Mouse (Mus musculus) large intestine, adult 2 months (tissue): ENCODE measurements at regions not wholly inside any gene's neighbourhood (a gene's known extent, or its start where the extent isn't known, plus 50 kb on each side); places are given as distances from the start of the nearest gene placed in this dataset.

Experiments
- DNase-seq: peaks from one replicate; pipeline ENCODE4 v3.0.0-alpha.2; 2012; ENCODE audit warnings: low read depth, low spot score
- WGBS: fragments of 180-500 bp; shearing (Covaris S2); methylation state at CpG from one replicate; pipeline ENCODE4 v1.1.7; 2018; 5-methylcytosine and 5-hydroxymethylcytosine counted together

DNA sequence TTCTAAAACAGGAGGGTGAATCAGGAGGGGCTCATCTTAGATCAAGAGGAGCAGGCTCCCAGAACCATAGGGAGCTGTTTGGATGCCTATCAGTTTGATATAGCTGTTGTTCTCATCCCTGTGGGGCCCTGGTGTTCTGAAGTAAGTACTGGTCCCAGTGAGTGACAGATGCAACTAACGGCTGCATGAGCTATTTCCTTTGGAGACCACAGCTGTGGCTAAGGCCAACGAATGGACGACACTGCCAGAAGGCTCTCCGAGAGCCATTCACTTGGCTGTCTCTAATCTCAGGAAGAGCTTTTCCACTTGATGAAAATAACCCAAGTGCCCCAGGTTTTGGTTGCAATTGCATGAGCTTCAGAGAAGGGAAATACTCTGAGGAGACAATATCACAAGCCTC, 386.8 kb downstream of the Bcl11a start:
- DNase-seq, result no peak
- 71% methylated on average over 4 of the region's 4 CpGs for WGBS

DNA sequence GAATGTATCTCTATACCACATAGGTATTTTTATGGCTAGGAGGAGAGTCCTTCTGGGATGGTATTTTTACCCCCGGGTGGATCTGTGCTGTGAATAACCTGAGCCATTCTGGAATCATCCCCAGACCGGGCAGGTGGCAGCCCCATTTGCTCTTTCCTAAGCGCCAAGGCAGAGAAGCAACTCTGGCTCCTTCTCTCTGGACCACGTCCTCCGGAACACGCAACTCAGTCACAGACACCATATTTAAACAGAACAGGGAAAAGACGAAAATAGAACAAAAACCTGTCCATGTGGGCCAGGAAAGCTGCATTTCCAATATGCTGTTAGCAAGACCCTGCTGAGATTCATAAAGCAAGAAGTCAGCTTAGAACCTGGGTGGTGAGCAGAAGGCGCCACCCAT, 389.6 kb downstream of the Bcl11a start:
- 94% methylated on average over 8 of the region's 8 CpGs for WGBS
- DNase-seq, result no peak

DNA sequence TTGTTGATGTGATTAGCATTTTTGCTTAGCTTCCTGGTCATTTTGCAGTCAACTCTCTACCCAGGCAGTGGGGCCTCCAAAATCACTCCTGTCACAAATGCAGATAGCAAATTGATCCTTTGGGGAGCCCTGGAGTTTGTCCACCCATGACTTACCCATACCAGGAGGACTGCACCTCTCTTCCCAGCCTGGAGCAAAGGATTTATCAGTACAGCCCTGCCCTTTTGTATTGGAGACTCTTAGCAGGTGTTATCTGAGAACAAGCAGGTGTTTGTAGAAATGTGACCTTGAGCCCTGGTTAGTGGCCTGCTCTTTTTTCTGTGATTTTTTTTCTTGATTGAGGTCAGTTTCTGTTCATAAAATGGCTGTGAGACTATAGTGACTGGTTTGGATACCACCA, 392.6 kb downstream of the Bcl11a start:
- no peak for DNase-seq

DNA sequence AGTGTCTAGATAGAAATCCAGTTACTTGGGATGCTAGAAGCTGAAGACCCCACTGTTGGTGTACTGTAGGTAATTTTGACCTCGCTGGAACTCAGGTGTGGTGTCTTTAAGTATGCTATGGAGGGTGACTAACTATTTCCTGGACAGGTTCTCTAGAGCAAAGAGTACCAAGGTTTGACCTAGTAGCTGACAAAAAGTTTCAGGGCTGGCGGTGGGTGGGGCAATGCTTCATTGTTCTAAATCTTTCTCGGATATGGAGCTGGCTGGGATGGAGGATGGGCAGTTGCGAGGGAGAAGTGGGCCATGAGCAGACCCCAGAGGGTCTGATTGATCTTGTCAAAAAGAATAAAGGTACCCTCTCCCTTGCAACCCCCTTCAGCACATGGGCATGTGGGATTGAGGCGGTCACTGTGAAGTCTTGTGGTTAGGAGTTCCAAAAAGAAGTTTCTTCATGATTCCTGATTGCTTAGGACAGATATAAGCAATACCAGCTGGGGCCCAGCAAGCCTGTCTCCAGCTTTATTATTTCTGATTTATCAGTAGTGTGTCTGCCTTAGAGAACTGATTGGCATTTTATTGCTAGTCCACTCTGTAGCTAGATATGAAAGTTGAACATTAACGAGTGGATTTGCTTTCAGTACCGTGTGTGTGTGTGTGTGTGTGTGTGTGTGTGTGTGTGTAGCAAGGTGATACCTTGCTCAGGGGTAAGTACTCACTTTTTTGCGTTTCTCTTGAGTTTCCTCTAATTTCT, 394.9 kb downstream of the Bcl11a start:
- 26% methylated on average over 8 of the region's 8 CpGs for WGBS
- no peak for DNase-seq

DNA sequence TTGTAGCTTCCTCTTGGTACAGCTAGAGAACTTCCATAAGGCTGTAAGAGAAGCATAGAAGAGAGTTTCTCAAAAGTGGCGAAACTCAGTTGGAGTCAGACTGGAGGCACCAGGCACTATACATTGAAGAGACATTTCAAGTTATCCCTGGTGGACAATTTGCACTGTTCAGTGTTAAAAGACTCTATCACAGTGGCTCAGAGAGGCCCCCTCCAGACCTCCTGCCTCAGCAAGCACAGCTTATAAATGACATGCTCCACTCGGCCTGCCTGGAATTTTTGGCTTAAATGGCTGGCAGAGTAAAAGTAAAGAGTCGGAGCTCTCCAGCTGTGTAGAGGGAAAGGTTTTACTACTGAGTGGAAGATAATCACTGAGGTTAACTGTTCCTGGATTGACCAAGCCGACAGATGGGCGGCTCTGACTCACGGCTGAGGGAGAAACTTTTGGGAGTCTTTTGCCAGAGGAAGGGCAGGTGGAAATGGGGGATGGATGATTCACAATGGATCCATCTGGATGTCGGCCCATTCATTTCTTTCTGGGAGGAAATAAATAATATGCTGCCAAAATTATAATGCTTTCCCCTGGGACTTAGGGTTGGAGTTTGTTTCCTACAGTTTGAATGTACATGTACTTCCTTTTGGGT, 395.6 kb downstream of the Bcl11a start:
- DNase-seq, result no peak
- WGBS, result 17% methylated on average over 7 of the region's 7 CpGs

DNA sequence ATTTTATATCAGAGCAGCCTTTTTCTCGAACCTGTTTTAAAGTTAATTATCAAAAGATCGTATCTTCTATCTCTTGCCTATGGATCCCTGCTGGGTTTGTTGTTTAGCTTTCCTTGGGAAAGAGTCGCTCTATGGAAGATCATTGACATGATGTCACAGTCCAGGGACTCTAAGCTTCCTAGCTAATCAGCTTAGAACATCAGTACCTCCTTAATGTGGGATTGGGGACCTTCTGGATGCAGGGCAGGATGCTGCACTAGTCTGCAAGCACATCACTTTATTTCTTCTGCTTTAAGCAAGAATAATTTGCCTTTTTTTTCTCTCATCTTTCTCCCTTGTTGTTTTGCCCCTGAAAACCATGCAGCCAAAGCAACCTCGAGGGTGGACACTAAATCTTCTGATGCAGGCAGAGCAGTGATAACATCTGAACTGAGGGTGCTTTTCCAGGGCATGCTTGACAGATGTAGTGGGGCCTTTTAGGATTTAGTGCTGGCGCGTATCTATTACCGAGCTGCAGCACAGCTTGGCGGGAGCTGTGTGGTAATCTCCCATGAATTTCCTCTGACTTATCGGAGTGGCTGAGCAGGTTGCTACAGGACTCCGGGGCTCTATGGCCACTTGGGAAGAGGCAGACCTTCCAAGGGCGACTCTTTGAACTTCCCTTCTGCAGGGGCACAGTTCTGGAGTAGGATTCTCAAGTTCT, 425.0 kb downstream of the Bcl11a start:
- 61% methylated on average over 11 of the region's 11 CpGs for WGBS
- no peak for DNase-seq

DNA sequence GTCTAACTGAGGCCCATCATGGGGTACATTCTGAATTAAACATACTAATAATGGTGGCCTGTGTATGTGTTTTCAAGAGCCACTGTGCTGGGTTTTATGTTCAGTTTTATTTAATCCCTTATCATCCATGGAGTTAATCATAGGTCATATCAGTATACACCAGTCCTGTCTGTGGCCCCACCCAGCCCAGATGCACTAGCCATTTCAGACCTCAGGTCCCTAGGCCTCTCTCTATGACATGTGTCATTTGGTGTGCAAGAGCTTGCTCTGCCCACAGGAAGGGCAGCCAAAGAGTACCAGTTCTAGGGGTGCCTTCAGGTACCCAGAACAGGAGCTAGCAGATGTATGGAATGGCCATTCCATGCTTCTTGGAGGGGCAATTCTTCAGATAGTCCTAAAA, 437.7 kb downstream of the Bcl11a start:
- DNase-seq, result no peak

DNA sequence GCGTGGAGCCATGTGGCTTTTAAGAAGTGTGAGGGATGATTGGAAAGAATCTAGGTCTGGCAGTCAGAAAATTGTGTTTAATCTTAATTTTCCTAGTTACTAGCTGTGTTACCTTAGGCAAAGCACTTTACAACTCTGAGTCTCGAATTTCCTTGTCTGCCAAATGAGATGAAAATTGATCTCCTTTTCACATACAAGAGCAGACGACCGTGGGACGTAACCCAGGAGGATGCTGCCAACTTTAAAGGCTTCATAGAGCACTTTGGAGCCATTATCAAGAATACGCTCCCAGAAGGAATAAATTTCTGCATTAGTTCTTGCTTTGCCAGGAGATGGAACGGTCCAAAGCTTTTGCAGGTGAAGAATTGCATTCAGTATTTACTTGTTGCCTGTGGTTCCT, 457.6 kb downstream of the Bcl11a start:
- no peak for DNase-seq
- WGBS, result 77% methylated on average over 7 of the region's 7 CpGs

DNA sequence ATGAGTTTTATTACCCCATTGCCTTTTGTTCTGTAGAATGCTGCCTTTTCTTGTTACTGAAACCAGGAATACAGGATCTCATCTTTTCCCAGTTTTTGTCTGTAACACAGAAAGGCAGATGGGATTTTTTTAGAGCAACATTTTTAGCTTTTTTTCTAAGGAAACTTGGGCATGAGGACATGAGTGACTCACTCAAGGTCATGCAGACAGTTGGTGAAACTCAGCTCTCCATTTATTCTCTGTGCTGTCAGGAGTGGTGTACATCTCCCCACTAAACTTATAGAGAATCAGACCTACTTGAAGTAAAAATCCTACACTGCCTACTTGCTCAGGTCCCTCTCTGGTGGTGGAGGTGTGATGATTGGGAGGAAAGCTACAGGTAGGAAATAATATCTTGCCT, 459.9 kb downstream of the Bcl11a start:
- no peak for DNase-seq

DNA sequence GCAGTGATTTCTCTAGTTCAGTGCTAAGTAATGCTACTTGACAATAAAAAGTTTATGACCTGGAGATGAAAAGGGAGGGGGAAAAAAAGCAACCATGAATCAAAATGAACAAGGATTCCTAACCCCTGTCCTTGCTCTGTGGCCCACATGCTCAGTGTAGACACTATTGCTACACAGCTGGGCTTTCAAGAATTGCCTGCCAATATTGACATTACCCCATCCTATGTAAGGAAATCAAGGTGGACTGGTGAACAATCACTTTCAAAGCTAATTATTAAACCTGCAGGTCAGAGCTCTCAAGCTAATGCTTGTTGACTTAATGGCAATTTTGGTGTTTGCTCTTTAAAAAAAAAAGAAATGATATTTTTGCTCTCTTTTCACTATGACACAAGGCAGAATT, 491.8 kb downstream of the Bcl11a start:
- DNase-seq, result no peak

DNA sequence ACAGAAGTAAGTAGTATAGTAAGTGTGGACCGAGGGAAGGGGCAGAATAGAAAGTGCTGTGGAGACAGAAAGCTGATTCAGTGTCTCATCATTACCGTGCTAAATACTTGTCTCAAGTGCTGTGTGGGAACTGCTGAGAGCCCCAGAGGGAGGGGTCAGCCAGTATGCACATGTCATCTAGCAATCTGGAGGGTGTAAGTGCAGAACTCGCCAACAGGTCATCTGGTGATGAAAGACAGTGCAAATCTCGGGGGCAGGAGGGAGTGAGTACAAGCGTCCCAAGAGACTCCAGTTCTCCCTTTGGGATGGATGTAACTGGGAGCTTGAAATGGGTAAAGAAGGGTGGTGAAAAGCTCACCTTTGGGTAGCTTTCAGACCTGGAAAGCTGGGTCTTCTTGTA, 535.7 kb downstream of the Bcl11a start:
- WGBS, result 69% methylated on average over 5 of the region's 5 CpGs
- DNase-seq, result no peak

DNA sequence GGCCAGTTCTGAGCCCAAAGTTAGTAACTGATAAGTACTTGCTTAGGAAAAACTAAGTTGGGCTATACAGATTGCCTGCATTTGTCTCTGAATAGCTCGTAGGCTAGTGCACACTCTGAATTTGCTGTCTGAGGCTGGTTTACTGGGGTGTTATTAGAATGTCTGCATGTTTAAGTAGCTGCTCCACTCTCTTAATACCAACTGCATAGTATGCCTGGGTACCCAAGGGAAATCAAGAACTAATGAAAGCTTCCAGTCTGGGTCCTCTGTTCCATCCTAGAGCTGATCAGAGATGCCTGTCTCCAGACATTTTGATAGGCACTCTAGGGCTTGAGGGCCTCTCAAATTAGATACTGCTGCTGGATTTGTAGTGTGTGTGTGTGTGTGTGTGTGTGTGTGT, 537.6 kb downstream of the Bcl11a start:
- DNase-seq, result no peak
- WGBS, result 80% methylated on average over 1 of the region's 1 CpGs

DNA sequence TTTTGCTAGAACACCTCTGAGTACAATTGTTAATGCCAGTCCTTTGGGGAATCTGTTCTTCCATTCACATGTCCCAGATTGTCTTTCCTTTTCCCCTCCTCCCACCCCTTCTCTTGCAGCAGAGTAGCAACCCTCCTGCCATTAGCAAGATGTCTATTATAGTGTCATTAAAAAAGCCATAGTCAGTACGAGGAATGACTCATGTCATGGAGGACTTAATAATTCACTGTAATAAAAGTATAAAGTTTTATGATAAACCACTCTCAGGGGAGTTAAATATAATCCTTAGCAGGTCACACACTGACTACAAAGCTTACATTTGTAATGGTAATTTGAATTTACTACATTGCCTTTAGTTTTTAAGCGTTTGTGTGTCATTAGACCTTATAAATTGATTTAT, 540.7 kb downstream of the Bcl11a start:
- no peak for DNase-seq
- 13% methylated on average over 2 of the region's 2 CpGs for WGBS

DNA sequence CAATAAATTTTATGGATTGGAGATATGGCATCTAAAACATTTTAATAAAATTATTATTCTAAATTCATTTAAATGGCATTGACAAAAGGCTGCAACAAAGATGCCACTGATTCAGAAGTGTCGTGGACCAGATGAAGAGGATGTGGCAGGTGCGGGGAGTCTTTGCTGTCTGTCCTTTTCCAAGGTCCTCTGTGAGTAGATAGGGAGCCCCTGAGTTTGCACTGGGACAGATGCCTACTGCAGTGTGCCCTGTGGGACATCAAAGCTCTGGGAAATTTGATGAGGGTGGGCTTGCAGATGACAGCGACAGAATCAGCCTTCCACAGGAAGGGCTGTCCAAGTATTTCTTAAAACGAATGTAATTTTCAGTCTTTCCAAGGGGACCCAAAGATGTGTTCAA, 541.2 kb downstream of the Bcl11a start:
- whole genome bisulfite sequencing, result 51% methylated on average over 4 of the region's 4 CpGs
- DNase-seq, result no peak

DNA sequence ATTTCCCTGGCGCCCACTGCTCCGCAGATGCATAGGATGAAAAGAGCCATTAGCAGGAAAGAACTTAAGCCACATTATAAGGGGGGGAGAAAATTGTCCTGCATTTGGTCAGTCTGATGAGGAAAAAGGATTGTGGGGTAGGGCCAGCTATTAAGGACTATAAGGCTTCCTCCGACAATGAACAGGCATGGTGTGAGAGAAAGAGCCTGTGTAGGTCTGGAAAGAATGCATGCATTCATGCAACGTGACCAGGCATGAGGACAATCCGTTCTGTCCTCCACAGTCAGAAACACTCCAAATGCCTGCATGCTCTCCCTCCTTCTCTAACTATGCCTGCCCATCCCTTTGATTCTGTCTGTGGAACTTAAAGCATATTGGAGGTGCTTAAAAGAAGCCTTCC, 550.8 kb downstream of the Bcl11a start:
- WGBS, result 80% methylated on average over 5 of the region's 5 CpGs
- no peak for DNase-seq

DNA sequence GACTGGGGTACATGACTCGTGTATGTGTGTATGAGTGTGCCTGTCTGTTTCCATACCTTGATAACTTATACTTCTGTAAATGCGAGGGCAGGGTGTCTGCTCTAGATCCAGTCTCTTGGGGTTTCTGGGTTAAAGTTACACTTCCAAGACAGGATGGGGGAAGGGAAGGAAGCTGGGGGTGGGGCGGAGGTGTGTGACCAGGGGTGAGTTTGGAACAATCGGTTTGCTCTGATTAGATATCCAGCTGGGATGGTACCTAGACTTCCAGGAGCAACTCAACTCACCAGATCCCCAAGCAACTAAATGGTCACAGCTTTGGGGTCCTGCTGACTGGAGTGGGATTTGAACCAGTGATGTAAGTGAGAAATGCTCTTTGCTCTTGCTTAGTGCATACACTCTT, 551.6 kb downstream of the Bcl11a start:
- DNase-seq, result no peak
- WGBS, result 67% methylated on average over 4 of the region's 4 CpGs

DNA sequence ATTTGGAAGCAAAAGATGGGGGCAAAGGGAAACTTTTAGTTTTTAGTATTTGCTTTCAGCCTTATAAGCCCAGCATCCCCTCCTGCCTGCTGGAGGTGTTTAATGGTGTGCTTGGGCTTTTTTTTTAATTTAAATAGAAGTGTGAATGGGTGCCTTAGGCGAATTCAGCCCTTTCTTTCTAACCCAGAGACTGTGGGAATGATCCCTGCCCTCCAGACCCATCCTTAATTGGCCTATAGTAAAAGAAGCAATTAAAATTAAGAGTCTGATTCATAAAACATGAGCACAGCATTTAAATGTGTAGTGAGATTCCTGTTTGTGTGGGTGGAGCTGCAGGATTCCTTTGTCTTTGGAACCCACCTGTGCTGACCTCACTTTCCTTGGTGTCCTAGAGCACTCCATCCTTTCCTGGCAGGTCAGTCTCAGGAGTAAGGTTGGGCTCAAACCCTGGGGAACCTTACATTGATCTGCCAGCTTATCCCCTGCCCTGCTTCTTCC, 552.6 kb downstream of the Bcl11a start:
- 32% methylated on average over 1 of the region's 1 CpGs for WGBS
- DNase-seq, result no peak

DNA sequence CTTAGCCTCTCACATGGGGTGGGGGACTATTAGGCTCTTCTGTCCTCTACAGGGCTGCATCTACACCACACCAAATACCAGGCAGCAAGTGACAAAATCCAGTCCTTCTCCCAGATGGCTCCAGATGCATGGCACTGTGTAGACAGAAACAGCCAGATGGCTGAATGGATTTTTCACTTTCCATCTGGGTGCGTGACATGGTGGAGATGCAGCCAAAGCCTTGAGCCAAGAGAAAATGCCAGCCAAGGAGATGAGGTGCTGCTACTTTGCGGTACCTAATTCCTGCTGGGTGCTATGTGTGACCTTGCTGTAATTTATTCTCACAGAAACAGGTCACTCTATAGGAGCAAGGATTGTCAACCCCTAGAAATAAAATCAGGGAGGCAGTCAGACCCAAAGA, 553.8 kb downstream of the Bcl11a start:
- no peak for DNase-seq
- WGBS, result 85% methylated on average over 2 of the region's 2 CpGs

DNA sequence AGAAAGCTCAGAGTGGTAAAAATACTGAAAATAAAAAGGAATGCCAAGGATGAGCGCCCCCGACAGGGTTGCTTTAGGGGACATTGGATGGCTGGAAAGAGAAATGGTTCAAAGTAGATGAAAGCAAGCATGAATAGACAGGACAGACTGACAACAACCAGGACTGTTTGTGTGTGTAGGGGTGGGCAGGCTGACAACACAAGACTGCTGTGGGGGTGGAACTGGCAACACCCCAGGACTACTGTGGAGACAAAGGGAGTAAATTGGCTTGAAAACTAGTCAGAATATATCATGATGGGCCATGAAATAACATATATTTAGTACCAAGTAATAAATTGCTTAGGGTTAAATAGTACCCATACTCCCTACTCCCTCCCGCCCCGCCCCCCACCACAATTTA, 558.9 kb downstream of the Bcl11a start:
- 93% methylated on average over 4 of the region's 4 CpGs for WGBS
- no peak for DNase-seq

DNA sequence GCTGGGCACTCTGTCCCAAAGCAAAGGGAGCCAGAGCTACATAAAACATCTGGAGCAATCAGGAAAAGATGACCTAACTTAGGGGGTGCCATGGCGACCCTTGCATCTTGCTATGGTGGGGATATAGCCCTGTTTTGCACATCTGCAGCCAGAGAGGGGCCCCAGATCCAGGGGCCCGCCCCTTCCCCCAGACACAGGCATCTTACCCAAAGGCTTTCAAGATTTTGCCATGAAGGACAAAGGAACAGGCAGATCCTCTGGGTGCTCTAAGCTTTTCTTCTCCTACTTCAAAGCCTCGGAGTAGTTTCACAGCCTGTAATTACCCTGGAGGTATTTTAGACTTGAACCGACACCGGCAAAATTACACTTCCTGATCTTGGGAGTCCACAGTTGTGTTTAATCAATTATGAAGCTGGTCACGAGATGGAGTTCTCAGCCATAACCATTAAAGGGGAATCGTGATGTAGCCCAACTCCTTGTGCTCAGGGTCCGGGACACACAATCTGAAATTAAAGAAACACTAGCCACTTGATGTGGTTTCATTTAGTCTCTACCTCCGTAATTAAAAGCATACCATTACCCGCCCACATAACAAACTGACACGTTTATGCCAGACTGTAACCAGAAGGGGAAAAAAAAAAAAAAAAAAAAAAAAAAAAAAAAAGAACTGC, 565.7 kb downstream of the Bcl11a start:
- 33% methylated on average over 11 of the region's 11 CpGs for WGBS
- no peak for DNase-seq

DNA sequence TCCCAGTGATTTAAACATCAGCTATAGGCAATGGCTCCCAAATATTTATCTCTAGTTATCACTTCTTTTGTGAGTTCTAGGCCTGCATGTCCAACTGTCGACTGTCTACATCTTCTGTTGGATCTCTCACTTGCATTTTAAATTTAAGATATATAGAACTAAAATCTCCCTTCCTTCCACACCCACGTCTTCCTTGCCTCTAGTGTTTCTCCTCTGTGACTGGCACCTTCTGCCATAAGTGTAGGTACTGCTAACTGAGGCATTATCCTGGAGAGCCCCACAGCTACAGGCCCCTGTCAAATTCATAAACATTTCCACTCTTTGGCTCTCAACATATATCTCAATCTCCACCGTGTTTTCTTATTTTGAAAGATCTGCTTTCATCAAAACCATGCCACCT, 575.0 kb downstream of the Bcl11a start:
- 72% methylated on average over 3 of the region's 3 CpGs for WGBS
- DNase-seq, result no peak
